Mouse (Mus musculus) intestine, embryonic 16.5 days (tissue): ENCODE data around the gene Hspe1. TPM values are rescaled to one million over a fixed set of nuclear protein-coding genes. Genes with fewer than 3 reads are reported as not detected.

ENCODE experiments used
- ATAC-seq: fragments of 200-750 bp; cut with Nextera tagmentation; 2 replicates; pipeline ENCODE4 v1.8.0; 2017; ENCODE audit warnings: moderate TSS enrichment, moderate library complexity
- H3K27ac ChIP-seq: fragments of 300-500 bp; sonication (generic); 2 replicates; pipeline ENCODE4 v1.5.1; 2014; ENCODE audit warnings: mild to moderate bottlenecking, low read length
- H3K27me3 ChIP-seq: fragments of 300-500 bp; sonication (generic); replicated peaks from 2 replicates; pipeline ENCODE4 v1.6.1; 2014; ENCODE audit warnings: low read length, control low read depth, mixed read lengths; ENCODE audit not compliant: control insufficient read depth, insufficient read depth
- H3K36me3 ChIP-seq: fragments of 300-500 bp; sonication (generic); 2 replicates; pipeline ENCODE4 v1.6.1; 2014; ENCODE audit warnings: low read length, control low read depth; ENCODE audit not compliant: control insufficient read depth, insufficient read depth
- H3K4me1 ChIP-seq: fragments of 300-500 bp; sonication (generic); 2 replicates; pipeline ENCODE4 v1.6.1; 2014; ENCODE audit warnings: low read length, control low read depth, mixed read lengths; ENCODE audit not compliant: control insufficient read depth, insufficient read depth
- H3K4me2 ChIP-seq: fragments of 300-500 bp; sonication (generic); 2 replicates; pipeline ENCODE4 v1.6.1; 2014; ENCODE audit warnings: low read depth, low read length, control low read depth
- H3K4me3 ChIP-seq: fragments of 300-500 bp; sonication (generic); 2 replicates; pipeline ENCODE4 v1.5.1; 2014; ENCODE audit warnings: mild to moderate bottlenecking, low read length
- H3K9ac ChIP-seq: fragments of 300-500 bp; sonication (generic); 2 replicates; pipeline ENCODE4 v1.6.1; 2014; ENCODE audit warnings: low read depth, low read length
- H3K9me3 ChIP-seq: fragments of 300-500 bp; sonication (generic); 2 replicates; pipeline ENCODE4 v1.6.1; 2016; ENCODE audit warnings: low read length, control low read depth; ENCODE audit not compliant: control insufficient read depth
- WGBS: fragments of 180-500 bp; shearing (Covaris S2); extraction: QIAGEN DNeasy Blood & Tissue Kit; methylation state at CpG from one replicate; pipeline ENCODE4 v1.1.7; 2014; 5-methylcytosine and 5-hydroxymethylcytosine counted together
- polyA plus RNA-seq: library from polyadenylated mRNA; unstranded; fragments of >200 nt; fragmentation: Nextera tagmentation; extraction: Ambion mirVana; gene quantifications from 2 replicates; pipeline ENCODE4 v1.2.1, GENCODE M21; 2015

Hspe1 gene
- polyA plus RNA-seq, 1 experiment from 2014 or later, result 742 TPM

DNA sequence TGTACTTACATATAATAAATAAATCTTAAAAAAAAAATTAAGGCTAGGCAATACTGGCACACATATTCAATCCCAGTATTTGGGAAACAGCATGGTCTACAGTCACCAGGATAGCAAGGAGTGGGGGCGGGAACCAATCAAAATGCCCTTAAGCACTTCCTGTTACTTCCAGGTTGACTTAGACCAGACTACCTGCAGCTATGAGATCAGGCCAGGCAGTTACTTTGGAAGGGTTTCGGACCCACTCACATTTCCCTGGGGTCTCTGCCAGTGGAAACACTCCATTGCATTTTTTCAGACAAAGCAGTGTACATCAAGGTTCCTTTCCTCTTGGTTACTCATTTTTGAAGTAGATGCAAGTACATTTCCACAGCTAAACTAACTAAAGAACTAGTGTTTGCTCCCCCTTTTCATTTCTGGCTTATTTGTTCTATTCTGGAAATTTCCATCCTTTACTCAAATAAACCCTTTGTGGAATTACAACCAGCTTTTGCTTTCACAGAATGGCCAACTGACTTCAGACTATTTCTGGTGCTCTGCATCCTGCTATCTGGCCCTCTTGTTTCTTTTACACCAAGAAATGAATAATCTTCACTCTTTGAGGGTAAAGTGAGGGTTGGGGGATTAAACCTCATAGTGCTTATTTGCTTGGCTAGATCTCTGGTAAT is 10.9 kb upstream of the Hspe1 start:
- Histone ChIP-seq H3K27me3 (no peaks in the 10 kb centered on the region), H3K9me3 (no peaks in the 10 kb centered on the region), H3K9ac (no peak overlapping the region), H3K36me3 (peaks cover 12% of the 10 kb centered on the region; the same call in 1 of the 2 replicates), H3K27ac (no peak overlapping the region), H3K4me2 (no peak overlapping the region), H3K4me3 (no peak overlapping the region), H3K4me1 (no peaks in the 10 kb centered on the region)
- ATAC-seq, result peak; percentile 64
- 88% methylated on average over 2 of the region's 2 CpGs for WGBS

DNA sequence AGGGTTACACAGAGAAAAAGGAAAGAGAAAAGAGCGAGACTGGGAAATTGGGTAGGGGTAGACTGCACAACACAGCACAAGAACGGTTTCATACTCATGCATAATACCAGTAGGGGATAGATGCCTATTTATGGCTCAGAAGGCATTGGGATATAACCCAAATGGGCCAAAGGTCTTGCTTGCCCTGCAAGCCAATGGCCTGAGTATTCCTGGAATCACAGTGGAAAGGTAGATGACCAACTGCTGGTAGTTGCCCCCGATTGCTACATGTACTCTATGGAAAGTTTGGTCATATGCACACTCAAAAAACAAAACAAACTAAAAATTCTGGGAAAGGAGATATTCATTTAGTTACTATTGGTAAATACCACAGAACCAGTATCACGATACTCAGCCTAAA is 8.3 kb upstream of the Hspe1 start:
- Histone ChIP-seq H3K27me3 (no peaks in the 10 kb centered on the region), H3K4me2 (no peak overlapping the region), H3K9ac (no peak overlapping the region), H3K4me1 (0 out of 2 replicates have a peak, but pooled peaks cover 4% of the 10 kb centered on the region), H3K4me3 (no peak overlapping the region), H3K9me3 (no peaks in the 10 kb centered on the region), H3K36me3 (peaks cover 32% of the 10 kb centered on the region), H3K27ac (no peak overlapping the region)
- no peak for ATAC-seq
- 93% methylated on average over 4 of the region's 4 CpGs for WGBS

DNA sequence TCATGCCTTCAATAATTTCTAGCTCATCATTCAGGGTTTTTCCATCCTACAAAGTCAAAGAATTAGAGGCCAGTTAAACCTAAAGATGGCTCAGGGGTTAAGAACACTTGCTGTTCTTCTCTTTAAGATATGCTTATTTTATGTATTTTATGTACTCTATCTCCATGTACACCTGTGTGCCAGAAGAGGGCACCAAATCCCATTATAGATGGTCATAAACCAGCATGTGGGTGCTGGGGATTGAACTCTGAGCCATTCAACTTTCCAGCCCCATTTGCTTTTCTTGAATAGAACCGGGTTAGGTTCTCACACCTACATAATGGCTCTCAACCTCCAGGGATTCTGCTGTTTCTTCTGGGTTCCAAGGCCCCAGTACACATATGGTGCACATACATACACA is 5.8 kb upstream of the Hspe1 start:
- WGBS, result 71% methylated on average over 1 of the region's 1 CpGs
- no peak overlapping the region for H3K9ac ChIP-seq
- no peak overlapping the region for H3K4me3 ChIP-seq
- peaks cover 10% of the 10 kb centered on the region; the same call in 1 of the 2 replicates for H3K4me1 ChIP-seq
- ATAC-seq, result no peak
- no peaks in the 10 kb centered on the region for H3K27me3 ChIP-seq
- no peaks in the 10 kb centered on the region for H3K9me3 ChIP-seq
- no peak overlapping the region for H3K4me2 ChIP-seq
- H3K36me3 ChIP-seq, result peaks cover 38% of the 10 kb centered on the region
- no peak overlapping the region for H3K27ac ChIP-seq

DNA sequence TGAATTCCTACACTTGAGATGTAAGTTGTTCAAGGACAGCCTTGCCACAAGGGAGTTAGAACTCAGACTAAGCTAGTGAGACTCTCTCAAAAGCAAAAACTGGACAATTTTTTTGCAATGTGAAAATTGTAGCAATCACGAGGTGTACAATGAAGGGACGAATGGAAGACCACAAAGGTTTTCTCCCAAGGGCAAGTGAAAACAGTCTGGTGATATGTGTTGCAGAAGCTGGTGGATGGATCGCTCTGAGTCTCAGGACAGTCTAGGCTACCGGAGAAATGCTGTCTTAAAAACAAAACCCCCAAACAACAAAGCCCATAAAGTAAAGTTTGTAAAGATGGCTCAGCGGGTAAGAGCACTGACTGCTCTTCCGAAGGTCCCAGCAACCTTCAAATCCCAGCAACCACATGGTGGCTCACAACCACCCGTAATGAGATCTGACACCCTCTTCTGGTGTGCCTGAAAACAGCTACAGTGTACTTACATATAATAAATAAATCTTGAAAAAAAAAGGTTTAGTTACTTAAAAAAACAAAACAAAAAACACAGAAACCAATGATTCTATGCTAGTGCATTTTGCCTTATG is 2.1 kb upstream of the Hspe1 start:
- Histone ChIP-seq H3K9me3 (no peaks in the 10 kb centered on the region), H3K4me2 (peak overlapping the region; percentile 69), H3K27ac (no peak overlapping the region; the same call in 1 of the 2 replicates), H3K27me3 (no peaks in the 10 kb centered on the region), H3K4me3 (peak overlapping the region; percentile 96), H3K4me1 (peaks cover 17% of the 10 kb centered on the region), H3K9ac (peak overlapping the region; percentile 59), H3K36me3 (peaks cover 29% of the 10 kb centered on the region)
- no peak for ATAC-seq
- 52% methylated on average over 7 of the region's 7 CpGs for WGBS

DNA sequence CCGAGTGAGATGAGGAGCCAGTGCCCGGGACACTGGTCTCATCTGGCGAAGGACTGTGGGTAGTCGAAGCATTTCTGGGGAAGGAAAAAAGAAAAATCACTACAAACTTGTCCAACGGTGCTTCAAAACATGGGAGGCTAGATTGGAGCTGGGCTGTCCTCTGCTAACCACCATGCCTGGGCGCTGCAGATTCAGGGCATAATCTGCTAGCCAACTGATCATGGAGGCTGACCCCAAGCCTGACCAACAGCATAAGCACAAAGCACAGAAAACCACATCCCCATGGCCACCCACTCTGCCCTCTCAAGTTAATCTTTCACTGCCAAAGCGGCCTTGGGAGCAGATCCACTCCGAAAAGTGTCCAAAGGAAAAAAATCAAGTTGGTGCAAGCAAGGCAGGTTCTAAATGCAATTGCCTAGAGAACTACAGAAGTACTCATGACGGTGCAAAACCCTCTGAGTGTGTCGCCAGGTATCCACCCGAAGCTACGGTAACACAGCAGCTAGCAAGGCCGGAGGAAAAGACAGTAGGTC is 998 bp upstream of the Hspe1 start:
- Histone ChIP-seq H3K27me3 (no peaks in the 10 kb centered on the region), H3K36me3 (peaks cover 26% of the 10 kb centered on the region), H3K9ac (peak overlapping the region; percentile 99), H3K4me3 (peak overlapping the region; percentile 96), H3K27ac (peak overlapping the region; percentile 98), H3K9me3 (no peaks in the 10 kb centered on the region), H3K4me1 (peaks cover 17% of the 10 kb centered on the region), H3K4me2 (peak overlapping the region; percentile 69)
- under 1% methylated on average over 13 of the region's 13 CpGs for WGBS
- ATAC-seq, result no peak; the same call in 1 of the 2 replicates

DNA sequence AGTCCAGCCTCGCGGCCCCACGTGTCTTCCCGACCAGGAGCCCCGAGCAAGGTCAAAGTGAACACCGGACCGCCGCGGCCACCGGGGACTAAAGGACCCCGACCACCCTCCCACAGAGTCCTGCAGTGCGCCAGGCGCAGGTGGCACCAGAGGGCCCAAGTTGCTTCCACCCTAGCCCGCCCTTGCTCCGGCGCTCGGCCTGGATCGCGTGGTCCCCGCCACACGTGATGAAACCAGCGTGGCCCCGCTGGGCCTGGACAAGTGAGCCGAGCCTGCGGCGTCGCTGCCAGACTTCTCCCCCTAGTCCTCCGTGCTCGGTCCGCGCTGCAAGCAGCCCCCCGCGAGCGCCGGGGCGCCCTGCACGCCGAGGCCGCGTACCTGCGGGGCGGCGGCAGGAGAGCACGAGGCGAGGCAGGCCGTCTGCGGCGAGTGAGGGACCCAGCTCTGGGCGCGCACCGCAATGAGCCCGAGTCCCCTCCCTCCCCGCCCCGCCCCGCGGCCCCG is 479 bp upstream of the Hspe1 start:
- ATAC-seq, result peak; percentile 85
- no peaks in the 10 kb centered on the region for H3K27me3 ChIP-seq
- H3K9ac ChIP-seq, result peak overlapping the region; percentile 99
- peaks cover 22% of the 10 kb centered on the region for H3K36me3 ChIP-seq
- WGBS, result under 1% methylated on average over 52 of the region's 57 CpGs
- peak overlapping the region; percentile 96 for H3K4me3 ChIP-seq
- peak overlapping the region; percentile 98 for H3K27ac ChIP-seq
- peak overlapping the region; percentile 69 for H3K4me2 ChIP-seq
- no peaks in the 10 kb centered on the region for H3K9me3 ChIP-seq
- peaks cover 15% of the 10 kb centered on the region for H3K4me1 ChIP-seq

DNA sequence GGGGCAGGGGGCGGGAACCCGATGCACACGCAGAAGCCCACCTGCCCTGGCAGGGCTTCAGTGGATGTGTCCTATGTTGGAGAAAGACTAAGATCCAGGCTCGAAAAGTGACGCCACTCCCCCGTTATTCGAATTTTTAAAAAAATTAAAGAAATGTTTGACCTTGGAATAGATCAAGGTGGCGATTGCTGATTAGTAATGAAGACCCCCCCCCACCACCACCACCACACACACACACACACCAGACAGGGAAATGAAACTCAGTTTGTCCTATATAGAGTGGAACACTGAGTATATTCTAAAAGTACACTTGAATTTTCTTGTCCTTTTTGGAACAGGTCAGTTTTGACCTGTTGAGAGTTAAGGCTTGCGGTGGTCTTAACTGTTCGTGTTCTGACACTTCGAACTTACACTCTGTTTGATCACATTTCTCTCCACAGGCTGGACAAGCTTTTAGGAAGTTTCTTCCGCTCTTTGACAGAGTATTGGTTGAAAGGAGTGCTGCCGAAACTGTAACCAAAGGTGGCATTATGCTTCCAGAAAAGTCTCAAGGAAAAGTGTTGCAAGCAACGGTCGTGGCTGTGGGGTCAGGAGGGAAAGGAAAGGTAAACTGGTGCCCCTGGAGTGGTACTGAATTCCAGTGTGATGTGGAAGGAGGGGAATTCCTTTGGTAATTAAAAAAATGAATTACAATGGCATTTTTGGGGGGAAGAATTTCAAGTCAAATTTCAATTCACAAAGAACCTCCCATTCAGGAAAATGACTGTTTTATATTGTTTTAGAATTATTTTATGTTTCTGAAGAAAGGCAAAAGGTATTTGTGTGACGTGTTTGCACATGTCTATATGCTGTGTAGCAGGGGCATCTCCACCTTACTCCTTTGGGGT is 922 bp downstream of the Hspe1 start:
- Histone ChIP-seq H3K9ac (peak overlapping the region; percentile 99), H3K9me3 (no peaks in the 10 kb centered on the region), H3K27ac (peak overlapping the region; percentile 91), H3K36me3 (peaks cover 10% of the 10 kb centered on the region; the same call in 1 of the 2 replicates), H3K4me1 (peaks cover 15% of the 10 kb centered on the region), H3K27me3 (no peaks in the 10 kb centered on the region), H3K4me3 (peak overlapping the region; percentile 96), H3K4me2 (peak overlapping the region; percentile 63)
- no peak for ATAC-seq
- WGBS, result 5% methylated on average over 16 of the region's 16 CpGs

DNA sequence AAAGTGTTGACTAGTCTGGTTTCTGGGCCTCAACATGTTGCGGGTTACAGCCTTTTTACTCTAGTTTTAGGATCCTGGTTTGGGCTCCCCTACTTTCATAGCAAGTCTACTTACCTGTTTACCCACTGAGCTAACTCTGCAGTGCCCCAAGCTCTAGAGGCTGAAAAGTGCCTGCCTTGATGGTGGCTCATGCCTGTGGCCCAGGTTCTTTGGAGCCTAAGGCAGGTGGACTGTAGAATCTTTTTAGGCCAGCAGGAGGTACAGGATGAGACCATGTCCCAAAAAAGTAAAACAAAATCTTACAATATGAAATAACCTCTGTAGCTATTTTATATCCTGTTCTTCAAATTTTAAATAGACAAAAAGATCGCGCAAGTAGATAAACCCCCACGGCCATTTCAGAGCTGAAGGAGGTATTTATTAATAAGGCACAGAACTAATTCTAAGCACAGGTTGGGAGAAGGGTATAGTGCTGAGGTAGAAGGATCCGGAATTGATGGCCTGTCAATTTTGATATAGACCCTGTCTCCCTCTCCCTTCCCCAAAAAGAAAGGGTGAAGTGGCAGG is 1.6 kb downstream of the Hspe1 start:
- H3K9ac ChIP-seq, result peak overlapping the region; percentile 69
- H3K4me2 ChIP-seq, result peak overlapping the region; percentile 63
- peak overlapping the region; percentile 63 for H3K27ac ChIP-seq
- H3K27me3 ChIP-seq, result no peaks in the 10 kb centered on the region
- H3K36me3 ChIP-seq, result 0 out of 2 replicates have a peak, but pooled peaks cover 6% of the 10 kb centered on the region
- WGBS, result 76% methylated on average over 5 of the region's 5 CpGs
- H3K4me1 ChIP-seq, result peaks cover 12% of the 10 kb centered on the region
- ATAC-seq, result no peak
- H3K4me3 ChIP-seq, result peak overlapping the region; percentile 96
- no peaks in the 10 kb centered on the region for H3K9me3 ChIP-seq
